Mouse (Mus musculus) E14TG2a.4 (cell line): ENCODE measurements around the gene Defb29.

Source experiments
- CTCF ChIP-seq: conservative IDR thresholded peaks from 2 replicates; pipeline ENCODE4 v1.5.1; 2014; ENCODE audit warnings: low read length
- POU5F1 ChIP-seq: IDR thresholded peaks from 2 replicates; pipeline ENCODE4 v1.6.1; 2014; ENCODE audit warnings: low read length, borderline replicate concordance

- TF ChIP-seq CTCF (no peak), POU5F1 (no peak)
These were observed 33.6 kb upstream of the Defb29 start for GRCm38 (mm10) chr2:152573484-152573883.
